Mouse (Mus musculus) limb, embryonic 10.5 days (tissue): ENCODE data around the gene Ildr1. TPM values are rescaled to one million over a fixed set of nuclear protein-coding genes. Genes with fewer than 3 reads are reported as not detected.

Source experiments
- DNase-seq: peaks from one replicate; pipeline ENCODE4 v3.0.0-alpha.2; 2017; ENCODE audit warnings: low spot score
- H3K27ac ChIP-seq: fragments of 300-500 bp; sonication (generic); 2 replicates; pipeline ENCODE4 v1.5.1; 2016; ENCODE audit warnings: mild to moderate bottlenecking
- H3K27me3 ChIP-seq: fragments of 300-500 bp; sonication (generic); 2 replicates; pipeline ENCODE4 v1.6.1; 2016; ENCODE audit warnings: low read depth, mild to moderate bottlenecking; ENCODE audit not compliant: poor library complexity, severe bottlenecking
- H3K36me3 ChIP-seq: fragments of 300-500 bp; sonication (generic); 2 replicates; pipeline ENCODE4 v1.6.1; 2016; ENCODE audit warnings: mild to moderate bottlenecking, moderate library complexity
- H3K4me1 ChIP-seq: fragments of 300-500 bp; sonication (generic); 2 replicates; pipeline ENCODE4 v1.6.1; 2016
- H3K4me3 ChIP-seq: fragments of 300-500 bp; sonication (generic); 2 replicates; pipeline ENCODE4 v1.5.1; 2016; ENCODE audit warnings: mild to moderate bottlenecking, moderate library complexity
- H3K9me3 ChIP-seq: fragments of 300-500 bp; sonication (generic); replicated peaks from 2 replicates; pipeline ENCODE4 v1.6.1; 2016; ENCODE audit warnings: mild to moderate bottlenecking
- WGBS: fragments of 180-500 bp; shearing (Covaris S2); methylation state at CpG from one replicate; pipeline ENCODE4 v1.1.7; 2016; 5-methylcytosine and 5-hydroxymethylcytosine counted together
- polyA plus RNA-seq: library from polyadenylated mRNA; unstranded; fragments of >200 nt; fragmentation: Nextera tagmentation; extraction: Ambion mirVana; gene quantifications from 2 replicates; pipeline ENCODE4 v1.2.1, GENCODE M21; 2016

The Ildr1 gene
- polyA plus RNA-seq: 0.36 and 0.71 TPM in 2 replicates

GRCm38 (mm10) chr16:36693818-36694413 is at the start of gene Ildr1:
Gene Ildr1, plus strand, starts transcription at chr16:36693978.
- WGBS: 2% methylated on average over 40 of the region's 40 CpGs
- DNase-seq: peak; percentile 48
- peak within 1 kb of the TSS; percentile 56 for H3K4me3 ChIP-seq
- H3K27me3 ChIP-seq: peaks cover 40% of the 10 kb centered on the region
- no peak within 1 kb of the TSS for H3K27ac ChIP-seq
- no peaks in the 10 kb centered on the region for H3K36me3 ChIP-seq
- peaks cover 9% of the 10 kb centered on the region for H3K4me1 ChIP-seq
- H3K9me3 ChIP-seq: no peaks in the 10 kb centered on the region

DNA sequence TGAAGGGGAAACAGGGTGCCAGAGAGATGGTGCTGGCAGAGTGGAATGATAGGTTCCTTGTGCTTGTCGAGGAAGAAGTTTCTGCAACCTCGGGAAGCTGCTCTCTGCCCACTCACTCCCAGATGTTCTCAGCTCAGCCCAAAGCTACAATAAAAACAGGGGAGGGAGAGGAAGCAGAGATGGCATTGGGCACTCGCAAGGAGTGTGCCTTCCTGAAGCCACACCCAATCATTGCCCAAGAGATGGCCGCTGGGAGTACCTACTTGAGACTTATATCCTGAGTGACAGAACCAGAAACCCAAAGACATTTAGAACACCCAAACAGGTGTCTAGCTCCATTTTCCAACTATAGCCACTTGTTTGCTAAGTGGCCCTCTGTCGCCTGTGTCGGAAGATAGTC is 48.7 kb upstream of the Ildr1 start:
- Histone ChIP-seq H3K9me3 (no peaks in the 10 kb centered on the region), H3K4me3 (no peak overlapping the region), H3K36me3 (no peaks in the 10 kb centered on the region), H3K27me3 (no peaks in the 10 kb centered on the region), H3K4me1 (no peaks in the 10 kb centered on the region), H3K27ac (no peak overlapping the region)
- WGBS: 84% methylated on average over 6 of the region's 6 CpGs
- DNase-seq: no peak

- Histone ChIP-seq H3K27ac (no peak overlapping the region), H3K4me3 (no peak overlapping the region), H3K9me3 (no peaks in the 10 kb centered on the region), H3K27me3 (no peaks in the 10 kb centered on the region), H3K4me1 (no peaks in the 10 kb centered on the region), H3K36me3 (no peaks in the 10 kb centered on the region)
- DNase-seq: no peak
- WGBS: 66% methylated on average over 3 of the region's 3 CpGs
Measured at GRCm38 (mm10) chr16:36649304-36649703, 44.5 kb upstream of the Ildr1 start.

DNA sequence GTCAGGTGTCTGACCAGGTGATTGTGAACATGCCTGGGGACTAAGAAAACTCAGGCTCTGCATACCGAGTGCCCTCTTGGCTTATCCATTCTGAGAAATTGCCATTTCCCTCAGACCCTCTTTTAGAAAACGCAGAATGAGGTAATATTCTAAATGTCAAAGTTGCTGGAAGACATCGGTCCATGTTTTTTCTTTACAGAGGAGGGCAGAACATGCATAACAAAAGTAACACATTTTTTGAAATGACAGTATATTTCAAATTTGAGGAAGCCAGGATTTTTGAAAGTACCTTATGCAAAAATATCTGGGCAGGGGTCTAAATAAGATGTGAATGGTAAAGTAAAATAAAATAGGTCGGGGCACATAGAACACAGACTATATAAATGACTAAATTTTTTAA is 43.3 kb upstream of the Ildr1 start:
- H3K4me1 ChIP-seq: no peaks in the 10 kb centered on the region
- no peak overlapping the region for H3K4me3 ChIP-seq
- WGBS: 91% methylated on average over 4 of the region's 4 CpGs
- no peak for DNase-seq
- no peak overlapping the region for H3K27ac ChIP-seq
- H3K9me3 ChIP-seq: no peaks in the 10 kb centered on the region
- H3K36me3 ChIP-seq: no peaks in the 10 kb centered on the region
- no peaks in the 10 kb centered on the region for H3K27me3 ChIP-seq

DNA sequence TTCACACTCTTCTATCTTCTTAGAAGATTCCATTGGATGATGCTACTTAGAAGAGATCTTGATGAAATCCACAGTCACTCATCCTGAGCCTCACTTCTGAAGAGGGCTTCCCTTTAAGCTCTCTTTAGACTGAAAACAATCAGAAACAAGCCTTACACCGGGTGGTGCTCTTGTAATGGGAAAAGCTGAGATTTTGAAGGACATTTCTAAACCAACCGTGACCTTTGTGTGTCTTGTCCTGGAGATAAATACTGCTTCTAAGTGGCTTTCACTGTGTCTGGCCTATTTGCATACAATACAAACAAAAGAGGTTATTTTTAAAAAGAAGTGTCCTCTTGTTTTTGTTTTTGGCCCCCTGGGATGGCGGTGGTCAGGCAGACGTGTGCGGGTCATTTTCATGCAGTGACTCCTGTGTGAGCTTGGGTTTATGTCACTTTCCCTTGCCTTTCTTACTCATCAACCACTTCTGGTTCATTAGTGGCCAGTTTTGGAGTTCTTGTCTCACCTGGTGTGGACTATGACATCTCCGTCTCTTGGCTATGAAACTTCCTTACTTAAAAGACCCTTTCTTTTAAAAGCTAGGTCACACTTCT is 42.5 kb upstream of the Ildr1 start:
- H3K27me3 ChIP-seq: no peaks in the 10 kb centered on the region
- H3K9me3 ChIP-seq: no peaks in the 10 kb centered on the region
- no peak overlapping the region for H3K27ac ChIP-seq
- H3K4me3 ChIP-seq: no peak overlapping the region
- WGBS: 78% methylated on average over 6 of the region's 6 CpGs
- H3K36me3 ChIP-seq: no peaks in the 10 kb centered on the region
- H3K4me1 ChIP-seq: no peaks in the 10 kb centered on the region
- no peak for DNase-seq

GRCm38 (mm10) chr16:36655199-36655598 is 38.6 kb upstream of the Ildr1 start:
- DNase-seq: no peak
- 89% methylated on average over 1 of the region's 1 CpGs for WGBS
- Histone ChIP-seq H3K27ac (no peak overlapping the region), H3K9me3 (no peaks in the 10 kb centered on the region), H3K4me1 (no peaks in the 10 kb centered on the region), H3K36me3 (no peaks in the 10 kb centered on the region), H3K4me3 (no peak overlapping the region), H3K27me3 (no peaks in the 10 kb centered on the region)

GRCm38 (mm10) chr16:36655910-36656309 is 37.9 kb upstream of the Ildr1 start:
- 88% methylated on average over 4 of the region's 4 CpGs for WGBS
- DNase-seq: no peak
- Histone ChIP-seq H3K36me3 (no peaks in the 10 kb centered on the region), H3K4me1 (no peaks in the 10 kb centered on the region), H3K4me3 (no peak overlapping the region), H3K27ac (no peak overlapping the region), H3K9me3 (no peaks in the 10 kb centered on the region), H3K27me3 (no peaks in the 10 kb centered on the region)

DNA sequence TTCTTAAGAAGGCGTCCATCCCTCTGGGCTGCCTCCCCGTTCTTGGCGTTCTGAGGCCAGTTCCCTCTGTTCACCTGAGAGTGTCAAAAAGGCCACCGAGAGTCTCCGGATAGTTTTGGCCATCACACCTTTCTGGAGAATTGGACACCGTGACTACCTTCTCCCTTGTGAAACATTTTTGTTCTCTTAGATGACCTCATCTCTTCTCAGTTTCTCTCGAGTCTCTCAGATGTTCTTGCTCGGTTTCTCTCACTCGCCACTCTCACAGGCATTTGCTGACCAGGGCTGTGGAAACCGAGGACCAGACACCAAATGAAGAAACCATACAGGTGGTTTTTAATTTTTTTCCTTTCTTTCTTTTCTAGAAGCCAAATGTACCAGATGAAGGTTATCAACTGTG is 32.4 kb upstream of the Ildr1 start:
- H3K27ac ChIP-seq: no peak overlapping the region
- no peak for DNase-seq
- no peak overlapping the region for H3K4me3 ChIP-seq
- no peaks in the 10 kb centered on the region for H3K27me3 ChIP-seq
- H3K36me3 ChIP-seq: no peaks in the 10 kb centered on the region
- no peaks in the 10 kb centered on the region for H3K9me3 ChIP-seq
- no peaks in the 10 kb centered on the region for H3K4me1 ChIP-seq
- 90% methylated on average over 10 of the region's 10 CpGs for WGBS

GRCm38 (mm10) chr16:36663484-36663883 is 30.3 kb upstream of the Ildr1 start:
- Histone ChIP-seq H3K27ac (no peak overlapping the region), H3K9me3 (no peaks in the 10 kb centered on the region), H3K27me3 (no peaks in the 10 kb centered on the region), H3K4me1 (no peaks in the 10 kb centered on the region), H3K4me3 (no peak overlapping the region), H3K36me3 (no peaks in the 10 kb centered on the region)
- WGBS: 93% methylated on average over 5 of the region's 5 CpGs
- DNase-seq: no peak

GRCm38 (mm10) chr16:36665782-36666181 is 28.0 kb upstream of the Ildr1 start, which contains the start of gene Cd86:
Gene Cd86, minus strand, starts transcription at chr16:36666081.
- Histone ChIP-seq H3K27ac (no peak within 1 kb of the TSS), H3K4me3 (no peak within 1 kb of the TSS), H3K36me3 (no peaks in the 10 kb centered on the region), H3K9me3 (no peaks in the 10 kb centered on the region), H3K4me1 (no peaks in the 10 kb centered on the region), H3K27me3 (no peaks in the 10 kb centered on the region)
- DNase-seq: no peak
- WGBS: 90% methylated on average over 13 of the region's 13 CpGs

GRCm38 (mm10) chr16:36666448-36667017 is 27.2 kb upstream of the Ildr1 start:
- no peaks in the 10 kb centered on the region for H3K36me3 ChIP-seq
- DNase-seq: no peak
- WGBS: 90% methylated on average over 10 of the region's 10 CpGs
- H3K27me3 ChIP-seq: no peaks in the 10 kb centered on the region
- no peaks in the 10 kb centered on the region for H3K9me3 ChIP-seq
- no peak overlapping the region for H3K27ac ChIP-seq
- no peaks in the 10 kb centered on the region for H3K4me1 ChIP-seq
- H3K4me3 ChIP-seq: no peak overlapping the region

- no peak for DNase-seq
- WGBS: 86% methylated on average over 3 of the region's 3 CpGs
- Histone ChIP-seq H3K27ac (no peak overlapping the region), H3K4me1 (no peaks in the 10 kb centered on the region), H3K27me3 (no peaks in the 10 kb centered on the region), H3K9me3 (no peaks in the 10 kb centered on the region), H3K4me3 (no peak overlapping the region), H3K36me3 (no peaks in the 10 kb centered on the region)
Measured at GRCm38 (mm10) chr16:36670590-36670989, 23.2 kb upstream of the Ildr1 start.

- DNase-seq: no peak
- 88% methylated on average over 4 of the region's 4 CpGs for WGBS
- H3K27me3 ChIP-seq: no peaks in the 10 kb centered on the region
- peaks cover 3% of the 10 kb centered on the region; the same call in 1 of the 2 replicates for H3K4me1 ChIP-seq
- no peaks in the 10 kb centered on the region for H3K36me3 ChIP-seq
- H3K9me3 ChIP-seq: no peaks in the 10 kb centered on the region
- H3K4me3 ChIP-seq: no peak overlapping the region
- H3K27ac ChIP-seq: no peak overlapping the region
Measured at GRCm38 (mm10) chr16:36673196-36673595, 20.6 kb upstream of the Ildr1 start.
